Mouse (Mus musculus) inflammation-experienced regulatory T-cells, adult 6 months (primary cell): ENCODE measurements around the gene Ttc39b. TPM values are rescaled to one million over a fixed set of nuclear protein-coding genes. Genes with fewer than 3 reads are reported as not detected.

Experiments
- ATAC-seq: one replicate; pipeline ENCODE4 v1.8.0; 2017
- polyA plus RNA-seq, 3 experiments: library from polyadenylated mRNA; unstranded; fragments of 100-300 nt; shearing (Covaris generic); gene quantifications; one replicate each; pipeline ENCODE4 v1.2.1; 2017

The Ttc39b gene
- polyA plus RNA-seq, 3 experiments from 2014 or later = 108 to 137 (median 120) TPM

DNA sequence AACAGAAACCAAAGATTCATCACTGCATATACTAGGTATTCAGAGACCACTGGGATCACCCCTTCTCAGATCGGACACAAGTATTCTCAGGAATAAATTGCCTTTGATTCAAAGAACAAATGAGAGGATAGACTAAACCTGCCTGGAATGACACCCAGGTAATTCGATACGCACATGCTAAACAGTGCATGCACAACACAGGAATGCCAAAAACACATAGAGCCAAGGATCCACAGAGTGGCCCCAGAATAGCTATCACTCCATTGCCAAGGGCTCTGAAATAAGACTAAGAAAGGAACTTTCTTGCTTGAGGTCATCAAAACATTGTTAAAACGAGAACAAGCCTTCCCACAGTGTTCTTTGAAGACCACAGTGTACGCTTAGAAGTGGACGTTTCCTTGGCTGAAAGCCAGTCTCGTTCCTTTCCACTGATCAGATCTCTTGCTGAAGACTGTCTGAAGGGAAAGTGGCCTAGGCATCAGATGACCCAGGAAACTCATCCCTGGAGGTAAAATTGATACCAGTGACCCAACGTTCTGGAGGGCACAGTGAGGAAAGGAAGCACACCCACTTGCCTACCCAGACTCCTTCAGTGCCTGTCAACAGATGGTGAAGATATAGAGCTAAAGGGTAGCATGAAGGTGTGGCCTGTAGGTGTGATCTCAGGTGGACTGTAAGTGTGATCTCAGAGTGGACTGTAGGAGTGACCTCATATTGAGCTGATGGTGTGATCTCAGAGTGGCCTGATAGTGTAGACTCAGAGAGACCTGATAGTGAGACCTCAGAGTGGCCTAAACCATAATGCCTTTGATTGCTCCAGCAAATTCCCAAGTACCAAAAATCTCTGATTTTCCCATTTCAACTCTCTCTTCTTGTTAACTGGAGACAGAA lies 141.6 kb downstream of the Ttc39b start:
- no peak for ATAC-seq

DNA sequence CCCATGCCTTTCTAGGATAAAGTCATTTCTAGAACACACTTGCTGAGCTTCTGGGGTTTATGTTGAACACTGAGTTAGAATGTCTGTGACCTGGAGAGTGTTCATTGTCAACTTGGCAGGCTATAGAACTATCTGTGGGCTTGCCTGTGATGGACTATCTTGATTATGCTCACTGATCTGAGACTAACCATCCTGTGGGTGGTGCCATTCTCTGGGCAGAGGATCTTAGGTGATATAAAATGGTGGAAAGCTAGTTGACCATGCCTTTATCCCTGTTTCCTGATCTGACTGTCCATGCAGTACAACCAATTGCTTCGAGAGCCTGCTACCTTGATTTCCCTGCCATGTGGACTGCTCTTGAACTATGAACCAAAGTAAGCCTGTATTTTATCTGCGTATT lies 146.6 kb downstream of the Ttc39b start:
- no peak for ATAC-seq

DNA sequence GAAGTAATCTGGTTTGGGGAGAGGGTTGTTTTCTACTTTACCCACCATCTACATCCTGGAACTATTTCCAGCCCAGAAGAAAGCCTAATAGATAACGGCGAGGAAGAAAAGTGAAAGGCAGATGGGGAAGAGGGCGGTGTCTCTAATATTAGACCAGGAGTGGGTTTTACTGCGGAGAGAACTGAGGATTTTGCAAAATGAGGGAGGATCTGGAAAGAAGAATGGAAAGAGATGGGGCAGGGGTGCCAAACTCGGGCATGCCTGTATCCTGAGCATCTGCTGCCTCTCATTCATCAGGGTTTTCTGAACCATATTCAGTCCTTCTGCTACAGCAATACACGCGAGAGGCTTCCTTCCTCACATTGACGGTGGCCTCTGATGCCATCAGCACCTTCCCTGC lies 149.1 kb downstream of the Ttc39b start:
- no peak for ATAC-seq

DNA sequence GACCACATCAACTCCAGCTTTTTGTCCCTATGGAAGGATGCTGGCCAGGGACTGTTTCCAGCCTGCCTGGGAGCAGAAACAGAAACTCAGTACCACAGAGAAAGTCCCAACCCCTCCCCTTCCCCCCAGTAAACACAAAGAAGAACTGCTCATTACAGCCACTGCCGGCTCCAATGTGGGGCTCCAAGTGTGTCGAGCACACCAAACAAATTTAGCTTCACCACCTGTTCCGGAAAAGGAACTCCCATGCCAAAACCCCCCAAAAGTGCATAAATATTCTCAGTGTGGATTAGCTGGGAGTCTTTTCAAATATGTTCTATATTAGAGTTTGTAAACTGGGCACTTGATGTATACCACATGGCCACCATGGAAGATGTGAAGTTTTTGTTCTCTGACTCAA lies 151.8 kb downstream of the Ttc39b start:
- no peak for ATAC-seq

DNA sequence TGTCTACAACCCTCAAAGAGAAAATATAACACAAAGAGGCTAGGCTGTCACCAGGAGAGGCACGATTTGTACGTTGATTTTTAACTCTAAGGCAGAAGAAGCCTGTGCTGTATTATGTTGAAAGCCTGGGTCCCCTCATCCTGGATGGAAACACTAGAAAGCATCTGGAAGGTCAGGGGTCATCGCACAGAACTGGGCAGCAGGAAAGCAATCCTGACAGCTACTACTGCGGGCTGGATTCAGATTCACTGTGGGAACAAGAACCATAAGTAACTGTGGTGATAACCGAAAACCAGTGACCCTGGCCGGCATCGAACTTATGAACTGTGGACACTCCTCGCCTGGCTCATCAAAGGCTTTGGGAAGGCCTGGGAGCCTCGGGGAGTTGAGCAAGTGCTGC lies 153.3 kb downstream of the Ttc39b start:
- no peak for ATAC-seq

Other genes with a start within 250 kb of the Ttc39b start
- gene Snapc3, start 93.5 kb upstream of the Ttc39b start, polyA plus RNA-seq = 10 to 100 TPM; 41.9 to 49.3 (median 46.3) TPM
- gene Psip1, start 162.2 kb upstream of the Ttc39b start, polyA plus RNA-seq = 10 to 100 TPM; 64.5 to 71.5 (median 67.4) TPM
- gene Ccdc171, start 201.3 kb upstream of the Ttc39b start, polyA plus RNA-seq = 10 to 100 TPM in 2 of 3 experiments, 1 to 10 TPM in 1; 6.4 to 15.4 (median 14.2) TPM